Mouse (Mus musculus) E14TG2a.4 (cell line): ENCODE data around the gene Dpf3.

ENCODE experiments used
- CTCF ChIP-seq: conservative IDR thresholded peaks from 2 replicates; pipeline ENCODE4 v1.5.1; 2014; ENCODE audit warnings: low read length
- POU5F1 ChIP-seq: IDR thresholded peaks from 2 replicates; pipeline ENCODE4 v1.6.1; 2014; ENCODE audit warnings: low read length, borderline replicate concordance

GRCm38 (mm10) chr12:83178770-83179169 lies 308.7 kb downstream of the Dpf3 start:
- TF ChIP-seq CTCF, result no peak
- TF ChIP-seq POU5F1, result no peak
